Mouse (Mus musculus) kidney, postnatal 36 days (tissue): ENCODE results near the gene Wdpcp.

Experiments
- DNase-seq, 2 experiments: peaks; one replicate each; pipeline ENCODE4 v3.0.0; 2021 to 2022; ENCODE audit warnings: mixed read lengths in 2 of 2

Wdpcp gene

GRCm38 (mm10) chr11:21749487-21749886 is 177.5 kb downstream of the Wdpcp start:
- DNase-seq = no peak

DNA sequence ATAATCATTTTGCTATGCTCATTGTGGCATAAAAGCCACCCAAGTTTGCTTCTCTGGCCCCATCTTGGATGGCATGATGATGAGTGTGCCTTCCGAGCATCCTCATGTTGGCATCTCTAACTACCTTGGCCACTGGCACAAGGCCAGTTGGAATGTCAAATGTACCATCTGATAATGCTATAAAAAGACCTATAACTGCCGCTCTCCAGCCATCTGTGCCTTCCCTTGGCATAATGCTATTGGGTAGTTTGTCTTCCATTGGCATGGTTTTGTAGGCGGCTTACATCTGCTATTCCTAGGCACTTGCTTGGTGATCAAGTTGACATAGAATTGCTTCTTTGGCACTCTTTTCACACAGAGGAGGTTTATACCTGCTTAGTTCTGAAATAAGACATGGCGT is 191.2 kb downstream of the Wdpcp start:
- DNase-seq = no peak

GRCm38 (mm10) chr11:21788831-21789230 is 216.8 kb downstream of the Wdpcp start:
- no peak for DNase-seq

GRCm38 (mm10) chr11:21824941-21825340 is 252.9 kb downstream of the Wdpcp start:
- DNase-seq = no peak

DNA sequence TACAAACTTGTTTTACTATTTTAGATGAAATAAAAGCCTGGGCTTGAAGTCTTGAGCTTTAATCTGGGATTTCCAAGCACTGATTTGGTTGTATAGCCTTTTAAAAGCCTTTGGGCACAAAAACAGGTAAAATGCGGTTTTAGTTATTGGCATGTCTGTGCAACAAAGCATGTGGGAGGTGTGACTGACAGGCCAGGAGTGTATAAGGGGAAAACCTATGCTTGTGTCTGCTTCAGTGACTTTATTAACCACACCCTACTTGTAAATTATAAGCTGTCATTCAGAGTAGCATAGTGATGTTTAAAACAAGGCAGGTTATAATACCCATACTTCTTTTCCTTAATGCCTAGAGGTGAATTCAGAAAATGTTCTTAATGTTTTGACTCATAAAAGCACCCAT is 254.5 kb downstream of the Wdpcp start:
- DNase-seq = no peak

DNA sequence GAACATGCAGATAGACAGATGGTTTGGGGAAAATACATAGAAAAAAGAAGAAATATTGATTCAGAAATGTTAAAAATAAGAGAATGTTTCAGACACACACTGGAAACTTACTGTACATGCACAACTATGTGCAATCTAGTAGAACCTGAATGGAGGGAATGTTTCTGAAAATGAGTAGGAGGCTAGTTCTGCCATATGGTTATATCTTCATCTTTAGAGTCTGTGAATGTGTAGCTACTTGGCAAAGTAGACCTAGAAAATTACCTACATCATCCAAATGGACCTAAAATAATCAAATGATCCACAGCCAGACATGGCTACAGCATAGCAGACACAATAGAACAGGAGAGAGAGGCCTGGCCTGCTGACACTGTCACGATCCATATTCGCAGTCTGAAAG is 275.0 kb downstream of the Wdpcp start:
- no peak for DNase-seq

DNA sequence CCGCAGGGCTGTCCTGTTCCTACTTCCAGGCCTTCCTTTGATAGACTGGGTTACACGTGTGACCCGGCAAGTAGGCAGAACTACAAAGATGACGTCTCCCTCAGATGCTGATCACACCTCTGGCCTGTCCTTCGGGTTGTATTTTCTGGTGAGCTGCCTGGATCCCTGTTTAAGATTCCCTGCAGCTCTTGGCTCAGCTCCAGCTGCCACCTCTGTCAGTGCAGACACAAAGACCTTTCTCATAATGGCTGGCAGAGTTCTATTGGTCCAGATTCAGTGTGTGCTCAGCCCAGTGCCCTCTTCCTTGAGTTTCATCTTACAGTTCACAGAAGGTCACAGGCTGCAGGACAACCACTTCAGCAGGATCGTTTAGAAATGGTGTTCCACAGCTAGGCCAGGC is 292.0 kb downstream of the Wdpcp start:
- DNase-seq = peak in 1 of 2 experiments; percentile 4

DNA sequence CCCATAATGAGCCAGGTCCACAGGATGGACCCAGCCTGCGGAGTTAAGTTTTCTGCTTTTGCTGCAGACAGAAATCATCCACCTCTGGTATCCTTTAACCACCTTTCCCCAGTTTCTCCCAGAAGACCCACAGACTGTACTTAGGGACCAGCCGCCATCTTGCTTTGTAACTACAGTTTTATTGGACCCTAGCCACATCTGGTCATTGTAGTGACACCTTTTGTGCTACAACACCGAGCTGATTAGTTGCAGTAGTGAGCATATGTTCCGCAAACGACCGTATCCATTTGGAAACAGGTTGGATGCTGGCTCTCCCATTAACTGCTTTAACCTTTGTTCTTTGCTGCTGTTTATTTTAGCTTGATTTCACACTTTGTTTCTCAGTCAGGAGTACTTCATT is 292.5 kb downstream of the Wdpcp start:
- DNase-seq = no peak

- DNase-seq = no peak
Measured at GRCm38 (mm10) chr11:21868675-21869074, 296.6 kb downstream of the Wdpcp start.

- DNase-seq = no peak
Measured at GRCm38 (mm10) chr11:21870863-21871262, 298.8 kb downstream of the Wdpcp start.

- no peak for DNase-seq
Measured at GRCm38 (mm10) chr11:21871728-21872127, 299.7 kb downstream of the Wdpcp start.

DNA sequence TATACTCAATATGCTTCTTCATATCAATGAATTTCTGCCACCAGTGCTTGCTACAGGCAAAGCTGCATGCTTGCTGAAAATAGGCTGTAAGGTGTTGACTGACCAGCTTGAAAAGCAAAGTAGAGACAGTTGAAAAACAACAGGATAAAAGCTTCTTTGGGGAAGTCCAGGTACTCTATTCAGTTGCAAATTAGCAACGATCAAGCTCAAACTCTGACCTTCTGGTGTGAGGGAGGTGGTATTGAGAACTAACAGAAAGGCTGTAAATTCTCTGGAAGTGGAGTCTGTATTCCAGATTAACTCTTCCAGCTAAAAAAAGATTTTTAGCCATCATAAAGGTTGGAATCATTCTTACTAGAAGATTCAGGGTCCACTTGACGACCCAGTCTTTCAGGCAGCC is 303.0 kb downstream of the Wdpcp start:
- DNase-seq = no peak

DNA sequence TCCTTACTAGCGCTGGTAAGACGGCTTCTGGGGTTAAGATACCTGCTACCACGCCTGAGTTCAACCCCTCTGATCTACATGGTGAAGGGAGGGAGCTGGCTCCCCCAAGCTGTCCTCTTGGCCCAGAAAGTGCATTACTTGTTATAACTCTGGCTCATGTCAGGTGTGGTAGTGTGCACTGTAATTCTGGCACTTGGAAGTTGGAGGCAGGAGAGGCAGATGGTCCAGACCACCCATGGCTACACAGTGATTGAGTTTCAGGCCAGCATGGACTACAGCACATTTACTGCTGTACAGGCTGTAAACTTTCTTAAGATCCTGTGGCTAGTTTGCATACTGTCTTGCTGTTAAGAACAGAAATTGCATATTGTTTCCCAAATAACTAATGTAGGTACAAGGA is 322.7 kb downstream of the Wdpcp start:
- DNase-seq = no peak

DNA sequence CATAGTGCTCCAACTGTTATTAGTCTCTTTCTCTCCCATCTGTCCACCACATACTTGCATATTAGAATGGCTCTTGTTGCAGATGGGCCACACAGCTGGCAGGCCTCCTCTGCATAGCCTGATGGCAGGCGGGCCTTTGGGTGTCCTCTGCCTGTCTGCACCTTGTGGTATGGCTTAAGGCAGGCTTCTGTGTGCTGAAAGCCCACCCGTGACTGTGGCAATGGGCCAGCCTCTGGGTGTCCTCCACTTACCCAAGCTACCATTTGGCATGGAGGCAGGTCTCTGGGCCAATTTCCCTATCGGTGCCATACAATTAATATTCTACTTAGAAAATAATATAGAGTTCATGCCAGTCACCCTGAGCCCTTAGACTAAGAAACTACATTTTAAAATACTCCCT is 350.5 kb downstream of the Wdpcp start:
- no peak for DNase-seq
